Mouse (Mus musculus) heart, embryonic 12.5 days (tissue): ENCODE results near the gene Olfr629. TPM values are rescaled to one million over a fixed set of nuclear protein-coding genes. Genes with fewer than 3 reads are reported as not detected.

Experiments
- ATAC-seq: fragments of 200-750 bp; cut with Nextera tagmentation; 2 replicates; pipeline ENCODE4 v1.8.0; 2017; ENCODE audit warnings: moderate TSS enrichment, moderate library complexity; ENCODE audit not compliant: insufficient number of reproducible peaks, low FRiP score
- H3K27ac ChIP-seq: fragments of 300-500 bp; sonication (generic); 2 replicates; pipeline ENCODE4 v1.5.1; 2016; ENCODE audit warnings: mild to moderate bottlenecking, moderate library complexity; ENCODE audit not compliant: poor library complexity, severe bottlenecking
- H3K27me3 ChIP-seq: fragments of 300-500 bp; sonication (generic); replicated peaks from 2 replicates; pipeline ENCODE4 v1.6.1; 2016; ENCODE audit warnings: mild to moderate bottlenecking, moderate library complexity
- H3K36me3 ChIP-seq: fragments of 300-500 bp; sonication (generic); 2 replicates; pipeline ENCODE4 v1.6.1; 2016; ENCODE audit warnings: mild to moderate bottlenecking, moderate library complexity
- H3K4me1 ChIP-seq: fragments of 300-500 bp; sonication (generic); replicated peaks from 2 replicates; pipeline ENCODE4 v1.6.1; 2016; ENCODE audit warnings: mild to moderate bottlenecking
- H3K4me2 ChIP-seq: fragments of 300-500 bp; sonication (generic); 2 replicates; pipeline ENCODE4 v1.6.1; 2016; ENCODE audit warnings: mild to moderate bottlenecking, moderate library complexity
- H3K4me3 ChIP-seq: fragments of 300-500 bp; sonication (generic); 2 replicates; pipeline ENCODE4 v1.5.1; 2016; ENCODE audit warnings: mild to moderate bottlenecking
- H3K9ac ChIP-seq: fragments of 300-500 bp; sonication (generic); 2 replicates; pipeline ENCODE4 v1.6.1; 2016; ENCODE audit warnings: mild to moderate bottlenecking, moderate library complexity
- H3K9me3 ChIP-seq: fragments of 300-500 bp; sonication (generic); replicated peaks from 2 replicates; pipeline ENCODE4 v1.6.1; 2016; ENCODE audit warnings: mild to moderate bottlenecking, moderate library complexity
- WGBS: fragments of 180-500 bp; shearing (Covaris S2); methylation state at CpG from one replicate; pipeline ENCODE4 v1.1.7; 2016; 5-methylcytosine and 5-hydroxymethylcytosine counted together
- polyA plus RNA-seq: library from polyadenylated mRNA; unstranded; fragments of >200 nt; fragmentation: Nextera tagmentation; extraction: Ambion mirVana; gene quantifications from 2 replicates; pipeline ENCODE4 v1.2.1, GENCODE M21; 2016

The Olfr629 gene
- polyA plus RNA-seq, 1 experiment from 2014 or later: not detected

DNA sequence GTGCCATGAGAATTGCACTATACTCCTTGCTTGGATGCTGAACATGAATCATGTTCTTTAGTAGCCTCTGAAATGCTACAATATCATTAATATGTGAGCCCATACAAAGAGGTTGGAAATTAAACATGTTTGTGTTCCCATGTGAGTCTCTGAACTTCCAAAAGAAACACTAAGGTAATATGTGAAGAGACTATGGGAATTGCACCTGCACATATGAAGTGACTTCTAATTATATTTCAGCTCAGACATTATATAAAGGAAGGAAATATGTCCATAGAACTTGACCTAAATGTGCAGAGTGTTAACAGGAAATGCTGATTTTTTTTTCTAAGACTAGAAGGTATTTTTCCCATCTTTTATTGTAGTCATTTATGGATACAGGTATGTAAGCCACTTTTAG is 30.4 kb downstream of the Olfr629 start, which contains the start of gene Olfr243:
TSS of gene Olfr243 (plus strand) at position 301 of the 400 bp plus-strand sequence.
- no peak for ATAC-seq

GRCm38 (mm10) chr7:103712024-103712423 is 32.7 kb downstream of the Olfr629 start:
- no peak overlapping the region for H3K4me3 ChIP-seq
- no peak for ATAC-seq
- 22% methylated on average over 2 of the region's 2 CpGs for WGBS
- no peaks in the 10 kb centered on the region for H3K9me3 ChIP-seq
- no peak overlapping the region for H3K27ac ChIP-seq
- no peak overlapping the region for H3K9ac ChIP-seq
- no peaks in the 10 kb centered on the region for H3K36me3 ChIP-seq
- H3K27me3 ChIP-seq: no peaks in the 10 kb centered on the region
- no peaks in the 10 kb centered on the region for H3K4me1 ChIP-seq
- H3K4me2 ChIP-seq: no peak overlapping the region

More for the DNA sequence above, 30.4 kb downstream of the Olfr629 start, which contains the start of gene Olfr243:
- no peak within 1 kb of the TSS for H3K4me2 ChIP-seq
- no peaks in the 10 kb centered on the region for H3K4me1 ChIP-seq
- H3K9ac ChIP-seq: no peak within 1 kb of the TSS
- H3K36me3 ChIP-seq: no peaks in the 10 kb centered on the region
- H3K27ac ChIP-seq: no peak within 1 kb of the TSS
- H3K4me3 ChIP-seq: no peak within 1 kb of the TSS
- H3K27me3 ChIP-seq: no peaks in the 10 kb centered on the region
- no peaks in the 10 kb centered on the region for H3K9me3 ChIP-seq

DNA sequence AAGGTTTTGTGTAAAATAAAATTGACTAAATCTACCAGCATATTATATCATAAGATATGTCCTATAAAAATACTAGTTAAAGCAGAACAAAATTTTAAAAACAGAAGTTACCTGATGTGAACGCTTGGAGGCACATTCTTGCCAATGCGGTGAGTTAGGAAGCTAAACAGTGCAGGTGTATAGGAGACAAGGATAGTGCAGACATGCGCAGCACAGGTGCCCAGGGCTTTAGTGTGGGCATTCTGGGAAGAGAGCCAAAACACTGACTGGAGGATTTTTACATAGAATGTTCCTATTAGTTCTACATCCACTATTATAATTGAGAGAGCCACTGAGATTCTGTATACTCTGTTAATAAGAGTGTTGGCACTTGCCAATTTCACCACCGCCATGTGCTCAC is 45.3 kb downstream of the Olfr629 start:
- Histone ChIP-seq H3K27me3 (no peaks in the 10 kb centered on the region), H3K27ac (no peak overlapping the region), H3K4me3 (no peak overlapping the region), H3K36me3 (no peaks in the 10 kb centered on the region), H3K4me2 (no peak overlapping the region), H3K9me3 (no peaks in the 10 kb centered on the region), H3K9ac (no peak overlapping the region), H3K4me1 (no peaks in the 10 kb centered on the region)
- WGBS: 86% methylated on average over 4 of the region's 4 CpGs
- no peak for ATAC-seq

Other genes starting within 250 kb of the Olfr629 start
- gene Olfr609, start 246.9 kb downstream of the Olfr629 start, polyA plus RNA-seq: 0.08 TPM in 1 of 2 replicates, not detected in the other
- gene Olfr610, start 232.8 kb downstream of the Olfr629 start, polyA plus RNA-seq: not detected in 2 replicates
- gene Olfr611, start 224.1 kb downstream of the Olfr629 start, polyA plus RNA-seq: not detected in 2 replicates
- not detected in 2 replicates for gene Olfr612, start 202.2 kb downstream of the Olfr629 start, polyA plus RNA-seq
- not detected in 2 replicates for gene Olfr613, start 196.9 kb downstream of the Olfr629 start, polyA plus RNA-seq
- gene Olfr615, start 188.9 kb downstream of the Olfr629 start, polyA plus RNA-seq: not detected in 2 replicates
- gene Olfr616, start 175.8 kb downstream of the Olfr629 start, polyA plus RNA-seq: not detected in 2 replicates
- gene Olfr617, start 171.9 kb downstream of the Olfr629 start, polyA plus RNA-seq: not detected in 2 replicates
- gene Olfr618, start 154.8 kb downstream of the Olfr629 start, polyA plus RNA-seq: not detected in 2 replicates
- gene Olfr619, start 144.4 kb downstream of the Olfr629 start, polyA plus RNA-seq: not detected in 2 replicates
- not detected in 2 replicates for gene Olfr620, start 132.4 kb downstream of the Olfr629 start, polyA plus RNA-seq
- not detected in 2 replicates for gene Olfr622, start 102.2 kb downstream of the Olfr629 start, polyA plus RNA-seq
- gene Olfr623, start 81.2 kb downstream of the Olfr629 start, polyA plus RNA-seq: not detected in 2 replicates
- 0.03 and 0.04 TPM in 2 replicates for gene Olfr624, start 73.8 kb downstream of the Olfr629 start, polyA plus RNA-seq
- gene Olfr625-ps1, start 62.2 kb downstream of the Olfr629 start, polyA plus RNA-seq: not detected in 2 replicates
- gene Olfr243, start 30.3 kb downstream of the Olfr629 start, polyA plus RNA-seq: not detected in 2 replicates
- gene Olfr628, start 14.6 kb downstream of the Olfr629 start, polyA plus RNA-seq: not detected in 2 replicates
- gene Olfr630, start 12.4 kb upstream of the Olfr629 start, polyA plus RNA-seq: not detected in 2 replicates
- not detected in 2 replicates for gene Olfr69, start 26.7 kb upstream of the Olfr629 start, polyA plus RNA-seq
- not detected in 2 replicates for gene Olfr68, start 34.8 kb upstream of the Olfr629 start, polyA plus RNA-seq
- not detected in 2 replicates for gene Olfr67, start 46.9 kb upstream of the Olfr629 start, polyA plus RNA-seq
- gene Hbb-bt, start 69.1 kb upstream of the Olfr629 start, polyA plus RNA-seq: 3,072 and 3,403 TPM in 2 replicates
- 2,689 and 3,022 TPM in 2 replicates for gene Hbb-bs, start 83.2 kb upstream of the Olfr629 start, polyA plus RNA-seq
- gene Hbb-bh2, start 95.6 kb upstream of the Olfr629 start, polyA plus RNA-seq: 0.50 and 0.56 TPM in 2 replicates
- 2,015 and 2,280 TPM in 2 replicates for gene Hbb-bh1, start 98.2 kb upstream of the Olfr629 start, polyA plus RNA-seq
- 31,254 and 35,001 TPM in 2 replicates for gene Hbb-y, start 108.3 kb upstream of the Olfr629 start, polyA plus RNA-seq
- not detected in 2 replicates for gene Olfr66, start 141.3 kb upstream of the Olfr629 start, polyA plus RNA-seq
- not detected in 2 replicates for gene Olfr64, start 149.5 kb upstream of the Olfr629 start, polyA plus RNA-seq
- gene Olfr65, start 158.5 kb upstream of the Olfr629 start, polyA plus RNA-seq: not detected in 2 replicates
- not detected in 2 replicates for gene Olfr631, start 183.9 kb upstream of the Olfr629 start, polyA plus RNA-seq
- not detected in 2 replicates for gene Olfr632, start 189.4 kb upstream of the Olfr629 start, polyA plus RNA-seq
- not detected in 2 replicates for gene Olfr633, start 199.5 kb upstream of the Olfr629 start, polyA plus RNA-seq
- gene Olfr635, start 226.2 kb upstream of the Olfr629 start, polyA plus RNA-seq: not detected in 2 replicates